Mouse (Mus musculus) E14TG2a.4 (cell line): ENCODE results near the gene Lsm12.
A peak's percentile ranks its signal among the peaks of the same experiment; 100 is the strongest.

Experiments used
- H3K27me3 ChIP-seq: 2 replicates; pipeline ENCODE4 v1.6.1; 2014; ENCODE audit warnings: low read length, control low read depth; ENCODE audit not compliant: insufficient read depth
- H3K36me3 ChIP-seq: 2 replicates; pipeline ENCODE4 v1.6.1; 2014; ENCODE audit warnings: low read length, control low read depth; ENCODE audit not compliant: insufficient read depth
- H3K4me1 ChIP-seq: replicated peaks from 2 replicates; pipeline ENCODE4 v1.6.1; 2014; ENCODE audit warnings: low read depth, low read length, control low read depth
- H3K4me3 ChIP-seq: replicated peaks from 2 replicates; pipeline ENCODE4 v1.5.1; 2014; ENCODE audit warnings: mild to moderate bottlenecking, low read length
- H3K9me3 ChIP-seq: 2 replicates; pipeline ENCODE4 v1.6.1; 2014; ENCODE audit warnings: low read length, control low read depth
- CTCF ChIP-seq: conservative IDR thresholded peaks from 2 replicates; pipeline ENCODE4 v1.5.1; 2014; ENCODE audit warnings: low read length
- NANOG ChIP-seq: IDR thresholded peaks from 2 replicates; pipeline ENCODE4 v1.6.1; 2014; ENCODE audit warnings: borderline replicate concordance, low read length, mixed read lengths
- POU5F1 ChIP-seq: IDR thresholded peaks from 2 replicates; pipeline ENCODE4 v1.6.1; 2014; ENCODE audit warnings: low read length, borderline replicate concordance

The Lsm12 gene

DNA sequence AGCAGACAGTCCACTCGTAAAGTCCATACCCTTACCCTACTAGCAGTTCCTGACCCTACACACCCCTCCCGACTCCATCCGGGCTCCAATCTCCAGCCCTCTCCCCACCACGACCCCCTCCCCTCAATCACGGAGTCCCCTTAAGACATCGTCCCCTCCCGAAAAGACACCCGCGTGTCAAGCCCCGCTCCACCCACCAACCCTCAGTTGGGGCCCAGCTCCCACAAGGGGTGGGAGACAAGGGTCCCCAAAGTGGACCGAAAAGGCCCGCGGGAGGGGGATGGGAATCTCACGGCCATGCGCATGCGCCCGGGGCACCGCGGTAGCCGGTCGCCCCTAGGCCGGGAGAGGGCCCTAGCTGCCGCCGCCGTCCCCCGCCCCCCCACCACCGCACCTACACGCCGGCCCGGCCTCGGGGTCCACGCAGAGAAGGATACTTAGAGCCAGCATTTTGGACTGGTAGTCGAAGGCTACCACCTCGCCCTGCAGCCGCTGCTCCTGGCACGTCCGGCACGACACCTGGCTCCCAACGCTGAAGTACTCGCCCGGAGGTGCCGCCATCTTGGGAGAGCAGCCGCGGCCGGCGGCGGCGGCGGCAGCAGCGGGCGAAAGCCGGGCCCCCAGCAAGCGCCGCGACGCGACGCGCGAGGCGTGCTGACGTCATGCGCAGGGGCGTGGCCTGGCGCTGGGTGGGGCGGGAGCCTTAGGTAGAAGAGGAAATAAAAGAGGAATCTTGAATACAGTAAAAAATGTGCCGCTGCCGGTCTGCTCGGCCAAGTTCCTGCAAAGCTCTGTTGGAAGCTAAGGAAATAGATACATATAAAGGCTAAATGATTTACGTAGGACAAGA, at the start of gene Lsm12:
Gene Lsm12 (minus strand): TSS at position 651 of the 850 bp plus-strand sequence.
- Histone ChIP-seq H3K36me3 (peaks cover 34% of the 10 kb centered on the region), H3K4me3 (peak within 1 kb of the TSS; percentile 95), H3K4me1 (peaks cover 36% of the 10 kb centered on the region), H3K27me3 (0 out of 2 replicates have a peak, but pooled peaks cover 1% of the 10 kb centered on the region), H3K9me3 (no peaks in the 10 kb centered on the region)
- TF ChIP-seq CTCF, result no peak
- TF ChIP-seq POU5F1, result no peak
- TF ChIP-seq NANOG, result no peak

DNA sequence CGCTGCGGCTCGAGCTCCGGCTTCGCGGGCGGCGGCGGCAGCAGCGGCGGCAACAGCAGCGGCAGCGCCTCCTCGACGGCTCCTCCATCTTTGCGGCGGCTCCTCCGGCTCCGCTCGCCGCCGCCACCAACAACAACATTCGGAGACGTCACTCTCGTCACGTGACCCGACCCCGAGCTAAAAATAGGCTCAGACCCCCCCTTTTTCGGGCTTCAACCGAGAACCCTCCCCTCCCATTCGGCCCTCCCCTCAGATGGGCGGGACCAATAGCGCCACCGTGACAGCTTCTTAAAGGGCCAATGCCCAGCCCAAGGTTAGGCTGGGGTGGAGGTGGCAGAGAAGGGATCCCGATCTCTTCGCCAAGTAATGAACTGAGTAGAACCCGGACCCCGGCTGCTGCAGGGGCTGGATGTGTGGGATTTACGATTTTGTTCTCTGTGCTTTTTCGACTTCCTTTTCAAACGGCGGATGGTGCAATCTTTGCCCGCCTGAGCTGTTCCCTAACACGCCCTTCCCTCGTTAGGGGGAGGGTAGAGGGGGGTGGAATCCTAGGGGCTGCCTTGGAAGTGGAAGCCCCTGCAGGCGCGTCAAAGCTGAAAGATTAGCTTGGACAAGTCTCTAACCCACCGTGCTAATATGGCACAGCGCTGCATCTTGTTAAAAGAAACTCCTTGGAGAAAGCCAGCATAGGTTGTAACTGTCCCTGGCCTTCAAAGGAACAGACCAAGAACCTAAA, 45.1 kb upstream of the Lsm12 start, which contains the start of gene Hdac5:
Gene Hdac5 (minus strand): TSS at position 161 of the 736 bp plus-strand sequence.
- Histone ChIP-seq H3K9me3 (no peaks in the 10 kb centered on the region), H3K36me3 (no peaks in the 10 kb centered on the region), H3K4me3 (peak within 1 kb of the TSS; percentile 86), H3K4me1 (peaks cover 52% of the 10 kb centered on the region), H3K27me3 (peaks cover 33% of the 10 kb centered on the region)
- TF ChIP-seq NANOG, result no peak

DNA sequence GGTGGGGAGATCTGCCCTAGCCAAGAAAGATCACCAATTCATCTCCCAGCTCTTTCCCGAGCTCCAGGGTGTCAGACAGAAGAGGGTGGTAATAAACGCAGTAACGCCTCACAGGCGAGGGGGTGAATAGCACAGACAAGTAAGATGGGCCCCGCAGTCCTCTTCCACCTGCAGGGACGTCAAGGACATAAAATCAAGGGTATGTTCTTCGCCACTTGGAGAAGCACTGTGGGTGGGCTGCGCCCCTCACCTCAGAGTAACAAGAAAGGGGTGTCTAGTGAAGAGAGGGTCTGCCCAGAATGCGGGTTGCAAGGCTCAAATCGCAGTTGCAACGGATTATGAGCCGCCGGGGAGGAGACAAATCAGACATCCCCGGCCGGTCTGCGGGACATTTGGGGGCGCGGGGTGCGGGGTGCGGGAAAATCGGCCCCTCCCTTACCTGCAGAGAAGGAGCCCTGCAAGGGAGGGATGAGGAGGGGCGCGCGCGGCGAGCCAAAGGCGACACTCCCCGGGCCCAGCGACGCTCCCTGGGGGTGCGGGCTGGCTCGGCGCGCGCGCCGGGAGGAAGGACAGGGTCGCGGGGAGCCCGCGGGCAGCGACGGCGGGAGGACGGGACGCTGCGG, 44.3 kb upstream of the Lsm12 start:
- H3K9me3 ChIP-seq, result no peaks in the 10 kb centered on the region
- peak overlapping the region; percentile 86 for H3K4me3 ChIP-seq
- H3K27me3 ChIP-seq, result peaks cover 28% of the 10 kb centered on the region
- TF ChIP-seq NANOG (no peak), CTCF (no peak), POU5F1 (no peak)
- no peaks in the 10 kb centered on the region for H3K36me3 ChIP-seq
- peaks cover 59% of the 10 kb centered on the region for H3K4me1 ChIP-seq

DNA sequence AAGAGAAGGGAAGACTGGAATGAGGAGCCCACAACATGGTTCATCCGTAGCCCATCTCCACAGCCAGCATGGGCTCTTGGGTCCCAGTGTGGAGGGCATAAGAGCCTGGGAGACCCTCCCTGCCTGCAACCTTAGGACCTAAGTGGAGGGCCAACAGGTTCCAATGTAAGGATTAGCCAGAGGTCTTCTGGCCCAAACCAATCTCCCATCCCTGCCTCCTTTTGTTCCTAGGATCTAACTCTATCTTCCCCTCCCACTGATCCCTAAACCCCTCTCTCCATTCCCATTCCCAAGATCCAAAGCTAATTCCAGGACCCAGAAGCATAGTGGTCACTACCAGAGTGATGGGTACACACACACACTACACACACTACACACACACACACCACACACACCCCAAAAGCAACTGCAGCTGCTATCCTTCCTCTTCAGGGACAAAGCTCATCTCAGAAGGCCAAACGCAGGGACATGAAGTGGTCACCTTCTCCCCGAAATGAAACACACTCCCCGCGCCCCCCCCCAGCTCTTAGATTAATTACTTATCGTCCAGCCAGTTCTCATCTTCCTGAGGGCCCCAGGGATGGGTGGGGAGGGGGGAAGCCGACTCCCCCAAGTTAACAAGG, 43.7 kb upstream of the Lsm12 start:
- H3K27me3 ChIP-seq, result peaks cover 28% of the 10 kb centered on the region
- peaks cover 66% of the 10 kb centered on the region for H3K4me1 ChIP-seq
- no peak for TF ChIP-seq POU5F1
- TF ChIP-seq CTCF, result no peak
- no peak for TF ChIP-seq NANOG
- peak overlapping the region; percentile 86 for H3K4me3 ChIP-seq
- H3K9me3 ChIP-seq, result no peaks in the 10 kb centered on the region
- no peaks in the 10 kb centered on the region; the same call in 1 of the 2 replicates for H3K36me3 ChIP-seq

DNA sequence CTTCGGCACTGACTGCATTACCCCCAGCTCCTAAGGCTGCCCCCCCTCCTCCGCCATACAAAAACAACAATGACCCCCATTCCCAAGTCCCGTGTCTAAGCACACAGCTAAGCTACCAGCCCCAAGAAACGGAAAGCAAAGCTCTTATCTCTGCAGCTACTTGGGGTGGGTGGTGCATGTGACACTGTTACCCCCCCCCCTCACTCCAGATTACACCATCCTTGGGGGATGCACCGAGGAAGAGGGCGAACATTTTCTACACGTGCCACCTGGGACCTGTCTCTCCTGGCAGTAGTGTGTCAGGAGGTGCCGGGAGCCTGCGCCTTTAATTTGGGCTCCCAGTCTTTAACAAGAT, 43.1 kb upstream of the Lsm12 start:
- Histone ChIP-seq H3K4me3 (0 out of 2 replicates have a peak overlapping the region, but pooled peaks have one; percentile 39), H3K36me3 (no peaks in the 10 kb centered on the region; the same call in 1 of the 2 replicates), H3K4me1 (peaks cover 72% of the 10 kb centered on the region), H3K27me3 (peaks cover 28% of the 10 kb centered on the region), H3K9me3 (no peaks in the 10 kb centered on the region)
- TF ChIP-seq CTCF (no peak), NANOG (no peak), POU5F1 (no peak)

DNA sequence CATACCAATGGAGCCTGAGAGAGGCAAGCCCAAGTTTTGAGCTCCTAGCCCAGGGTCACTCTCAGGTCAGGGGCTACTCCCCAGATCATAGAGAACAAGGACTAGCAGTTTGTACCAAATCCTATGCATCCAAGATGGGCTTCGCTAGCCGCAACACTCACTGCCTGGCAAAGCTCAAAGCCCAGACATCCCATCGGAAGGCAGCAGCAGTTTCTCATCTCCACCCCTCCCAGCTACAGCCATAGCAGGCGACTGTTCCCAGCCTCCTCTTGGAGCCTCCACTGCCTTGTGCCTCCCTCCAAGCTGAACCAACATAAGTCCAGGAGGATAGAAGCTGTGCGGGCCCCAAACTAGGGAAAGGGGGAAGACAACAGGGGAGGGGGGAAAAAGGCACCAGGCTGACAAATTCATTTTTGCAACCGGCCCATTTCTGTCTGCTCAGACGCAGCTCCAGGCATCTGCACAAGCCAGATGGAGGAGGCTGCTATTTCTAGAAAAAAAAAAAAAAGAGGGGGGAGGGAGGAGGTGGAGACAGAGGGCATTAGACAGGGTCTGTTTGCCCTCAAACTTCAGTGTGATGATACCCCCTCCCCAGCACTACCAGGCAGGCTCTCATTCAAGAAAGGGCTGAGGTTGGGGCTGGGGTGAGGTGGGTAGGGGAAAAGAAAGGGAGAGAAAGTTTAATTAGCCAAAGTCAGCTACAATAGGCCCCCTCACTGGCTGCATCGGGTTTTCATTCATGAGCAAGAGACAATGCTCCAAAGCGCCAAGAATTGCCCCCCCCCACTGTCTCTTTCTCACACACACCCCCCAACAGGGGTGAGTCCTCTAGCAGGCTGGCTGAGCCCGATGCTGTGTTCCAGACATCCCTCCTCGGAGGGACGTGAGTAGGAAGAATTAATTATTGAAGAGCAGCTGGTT, 42.4 kb upstream of the Lsm12 start:
- Histone ChIP-seq H3K9me3 (no peaks in the 10 kb centered on the region), H3K4me3 (peak overlapping the region; percentile 39; the same call in 1 of the 2 replicates), H3K36me3 (no peaks in the 10 kb centered on the region; the same call in 1 of the 2 replicates), H3K4me1 (peaks cover 78% of the 10 kb centered on the region), H3K27me3 (peaks cover 24% of the 10 kb centered on the region)
- no peak for TF ChIP-seq NANOG
- no peak for TF ChIP-seq CTCF
- TF ChIP-seq POU5F1, result no peak

DNA sequence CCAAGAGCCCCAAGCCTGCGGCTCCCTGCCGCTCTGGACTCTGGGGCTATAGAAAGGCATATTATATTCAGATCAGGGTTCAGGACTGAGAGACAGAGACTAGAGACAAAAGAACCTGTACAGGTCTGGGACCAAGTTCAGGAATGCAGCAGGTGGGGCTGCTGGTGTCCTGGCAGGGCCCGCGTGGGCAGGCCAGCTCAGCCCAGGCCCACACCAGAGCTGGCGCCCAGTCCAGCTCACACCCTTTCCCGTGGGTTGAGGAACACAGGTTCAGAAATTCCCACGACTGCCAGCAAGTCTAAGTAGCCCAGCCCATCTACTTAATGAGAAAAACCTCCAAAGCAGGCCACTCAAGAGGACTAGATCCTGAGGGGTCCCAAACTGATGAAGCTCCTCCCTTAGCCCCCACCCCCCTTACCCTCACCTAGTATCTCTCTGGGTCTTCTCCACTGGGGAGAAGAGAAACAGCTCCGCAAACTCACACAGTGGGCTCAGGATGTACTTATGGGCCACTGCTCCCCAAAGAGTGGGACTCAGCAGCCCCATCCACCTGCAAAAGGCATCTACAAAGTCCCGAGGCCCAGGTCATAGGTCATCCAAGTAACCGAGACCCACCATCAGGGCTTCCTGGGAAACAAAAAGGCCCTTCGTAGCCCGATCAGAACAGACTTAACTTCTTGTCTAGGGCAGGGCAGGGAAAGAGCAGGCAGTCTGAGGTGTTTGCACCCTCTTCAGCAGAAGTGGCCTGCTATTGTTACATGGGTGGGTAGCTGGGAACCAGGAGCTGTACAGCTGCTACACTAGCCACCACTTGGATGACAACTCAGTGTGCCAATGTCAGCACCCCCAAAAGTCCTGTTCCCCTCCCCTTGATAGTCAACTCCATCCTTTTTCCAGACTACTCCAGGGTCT, 41.2 kb upstream of the Lsm12 start:
- peaks cover 91% of the 10 kb centered on the region for H3K4me1 ChIP-seq
- no peaks in the 10 kb centered on the region for H3K9me3 ChIP-seq
- H3K27me3 ChIP-seq, result peaks cover 18% of the 10 kb centered on the region
- peak overlapping the region; percentile 8 for H3K4me3 ChIP-seq
- no peak for TF ChIP-seq CTCF
- TF ChIP-seq POU5F1, result no peak
- no peak for TF ChIP-seq NANOG
- H3K36me3 ChIP-seq, result peaks cover 8% of the 10 kb centered on the region
